Mouse (Mus musculus) olfactory bulb, adult 2 months (tissue): ENCODE measurements around the gene Ccdc85c. TPM values are rescaled to one million over a fixed set of nuclear protein-coding genes. Genes with fewer than 3 reads are reported as not detected.

Source experiments
- H3K27ac ChIP-seq: fragments of 200-500 bp; 2 replicates; pipeline ENCODE4 v1.5.1; 2012; ENCODE audit warnings: low read depth, low read length; ENCODE audit not compliant: insufficient read depth
- H3K4me1 ChIP-seq: fragments of 200-500 bp; 2 replicates; pipeline ENCODE4 v1.6.1; 2012; ENCODE audit warnings: low read length; ENCODE audit not compliant: control insufficient read depth, insufficient read depth
- H3K4me3 ChIP-seq: fragments of 200-500 bp; 2 replicates; pipeline ENCODE4 v1.5.1; 2012; ENCODE audit warnings: mild to moderate bottlenecking, low read depth, low read length, moderate library complexity; ENCODE audit not compliant: insufficient read depth
- CTCF ChIP-seq: fragments of 200-500 bp; IDR thresholded peaks from 2 replicates; pipeline ENCODE4 v1.5.1; 2012; ENCODE audit warnings: low read depth, mild to moderate bottlenecking, low read length, moderate library complexity; ENCODE audit not compliant: insufficient read depth
- POLR2A ChIP-seq: fragments of 200-500 bp; IDR thresholded peaks from 2 replicates; pipeline ENCODE4 v1.6.1; 2012; ENCODE audit warnings: mild to moderate bottlenecking, low read depth, low read length, moderate library complexity; ENCODE audit not compliant: insufficient read depth
- WGBS: fragments of 180-500 bp; shearing (Covaris S2); methylation state at CpG from one replicate; pipeline ENCODE4 v1.1.7; 2018; 5-methylcytosine and 5-hydroxymethylcytosine counted together
- polyA plus RNA-seq: library from polyadenylated mRNA; stranded (reverse); fragments of >200 nt; gene quantifications from 2 replicates; pipeline ENCODE4 v1.2.4, GENCODE M21; 2012; ENCODE audit warnings: low replicate concordance; ENCODE audit not compliant: missing spikeins, insufficient read depth, insufficient read length

The Ccdc85c gene
- polyA plus RNA-seq, 1 experiment = not detected

- Histone ChIP-seq H3K27ac (no peak overlapping the region), H3K4me3 (no peak overlapping the region), H3K4me1 (peaks cover 46% of the 10 kb centered on the region)
- 90% methylated on average over 9 of the region's 9 CpGs for WGBS
- TF ChIP-seq CTCF (no peak), POLR2A (no peak)
Measured at GRCm38 (mm10) chr12:108208216-108208615, 67.0 kb downstream of the Ccdc85c start.

GRCm38 (mm10) chr12:108206641-108207040 lies 68.6 kb downstream of the Ccdc85c start:
- Histone ChIP-seq H3K4me3 (no peak overlapping the region), H3K4me1 (peaks cover 33% of the 10 kb centered on the region), H3K27ac (no peak overlapping the region)
- TF ChIP-seq CTCF (peak; percentile 69), POLR2A (no peak)
- 10% methylated on average over 5 of the region's 5 CpGs for WGBS

- WGBS = 59% methylated on average over 12 of the region's 12 CpGs
- Histone ChIP-seq H3K27ac (no peak overlapping the region), H3K4me1 (peaks cover 26% of the 10 kb centered on the region), H3K4me3 (no peak overlapping the region)
- TF ChIP-seq POLR2A (no peak), CTCF (no peak)
Measured at GRCm38 (mm10) chr12:108204978-108205377, 70.2 kb downstream of the Ccdc85c start.

- Histone ChIP-seq H3K4me1 (peaks cover 21% of the 10 kb centered on the region; the same call in 1 of the 2 replicates), H3K27ac (no peak overlapping the region), H3K4me3 (no peak overlapping the region)
- WGBS = 68% methylated on average over 8 of the region's 8 CpGs
- TF ChIP-seq CTCF (no peak), POLR2A (no peak)
Measured at GRCm38 (mm10) chr12:108203895-108204294, 71.3 kb downstream of the Ccdc85c start.

- H3K4me1 ChIP-seq = peaks cover 18% of the 10 kb centered on the region; the same call in 1 of the 2 replicates
- 30% methylated on average over 1 of the region's 1 CpGs for WGBS
- no peak overlapping the region for H3K4me3 ChIP-seq
- H3K27ac ChIP-seq = 0 out of 2 replicates have a peak overlapping the region, but pooled peaks have one; percentile 16
- no peak for TF ChIP-seq POLR2A
- TF ChIP-seq CTCF = no peak
Measured at GRCm38 (mm10) chr12:108200094-108200493, 75.1 kb downstream of the Ccdc85c start.

- TF ChIP-seq CTCF = no peak
- no peak for TF ChIP-seq POLR2A
- no peak overlapping the region for H3K4me3 ChIP-seq
- peaks cover 17% of the 10 kb centered on the region; the same call in 1 of the 2 replicates for H3K4me1 ChIP-seq
- WGBS = 77% methylated on average over 4 of the region's 4 CpGs
- no peak overlapping the region for H3K27ac ChIP-seq
Measured at GRCm38 (mm10) chr12:108198447-108198846, 76.8 kb downstream of the Ccdc85c start.

- H3K4me1 ChIP-seq = peaks cover 11% of the 10 kb centered on the region; the same call in 1 of the 2 replicates
- TF ChIP-seq CTCF (no peak), POLR2A (no peak)
- 96% methylated on average over 11 of the region's 11 CpGs for WGBS
- H3K4me3 ChIP-seq = no peak overlapping the region
- no peak overlapping the region for H3K27ac ChIP-seq
Measured at GRCm38 (mm10) chr12:108195761-108196160, 79.5 kb downstream of the Ccdc85c start.

GRCm38 (mm10) chr12:108193878-108194277 lies 81.3 kb downstream of the Ccdc85c start:
- Histone ChIP-seq H3K27ac (peak overlapping the region; percentile 45; the same call in 1 of the 2 replicates), H3K4me3 (no peak overlapping the region), H3K4me1 (peaks cover 4% of the 10 kb centered on the region; the same call in 1 of the 2 replicates)
- WGBS = 33% methylated on average over 5 of the region's 5 CpGs
- TF ChIP-seq POLR2A (no peak), CTCF (no peak)

- Histone ChIP-seq H3K4me3 (no peak overlapping the region), H3K4me1 (no peaks in the 10 kb centered on the region), H3K27ac (no peak overlapping the region)
- no peak for TF ChIP-seq POLR2A
- WGBS = 84% methylated on average over 6 of the region's 6 CpGs
Measured at GRCm38 (mm10) chr12:108187541-108188091, 87.6 kb downstream of the Ccdc85c start.
